Mouse (Mus musculus): ENCODE measurements around the gene Srsf2.

Srsf2 gene

DNA sequence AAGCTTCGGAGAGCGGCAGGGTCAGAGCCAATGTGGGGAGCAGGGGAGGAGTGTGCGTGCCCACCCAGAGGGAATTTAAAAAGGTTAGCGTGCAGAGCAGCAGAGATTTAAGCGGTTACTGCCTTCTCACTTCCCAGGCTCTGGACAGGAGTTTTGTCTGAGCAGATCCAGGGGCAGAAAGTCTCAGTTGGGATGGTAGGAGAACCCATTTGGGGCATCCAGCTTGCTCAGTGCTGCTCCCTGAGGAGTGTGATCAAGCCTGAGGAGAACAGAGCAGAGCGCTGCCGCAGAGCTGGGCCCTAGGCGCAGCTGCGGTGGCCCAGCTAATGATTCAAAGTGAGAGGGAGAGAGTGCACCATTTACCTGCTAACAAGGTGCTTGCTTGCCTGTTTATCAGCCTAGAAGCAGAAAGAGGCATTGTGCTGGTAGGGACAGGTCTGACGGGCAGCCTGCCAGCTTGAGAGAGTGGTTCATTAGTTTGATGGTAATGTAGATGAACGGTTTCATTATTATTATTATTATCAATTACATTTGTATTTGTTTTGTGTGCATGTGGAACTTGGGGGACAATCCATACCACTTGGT lies 44.0 kb downstream of the Srsf2 start:
- DNase-seq (ENCODE audit: low spot score), result no peak

GRCm38 (mm10) chr11:116807938-116808606 lies 44.8 kb downstream of the Srsf2 start:
- peak; percentile 94 for DNase-seq (ENCODE audit: low spot score)

DNA sequence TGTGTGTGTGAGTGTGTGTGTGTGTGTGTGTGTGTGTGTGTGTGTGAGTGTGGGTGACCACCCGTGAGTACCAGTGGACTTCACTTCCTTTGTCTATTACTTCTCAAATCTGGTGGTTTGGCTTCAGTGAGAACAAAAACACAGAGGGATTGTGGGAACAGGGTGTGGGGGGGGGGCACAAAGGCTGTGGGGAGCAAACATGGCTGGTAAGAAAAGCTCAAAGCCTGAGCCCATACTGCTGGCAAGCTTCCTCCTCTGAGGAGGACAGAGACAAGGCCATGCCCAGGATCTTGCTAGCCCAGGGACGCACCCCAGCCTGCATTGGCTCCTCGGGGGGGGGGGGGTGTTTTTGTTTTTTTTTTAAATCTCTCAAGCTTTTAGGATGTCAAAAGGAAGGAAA lies 45.4 kb downstream of the Srsf2 start:
- no peak for DNase-seq (ENCODE audit: low spot score)

DNA sequence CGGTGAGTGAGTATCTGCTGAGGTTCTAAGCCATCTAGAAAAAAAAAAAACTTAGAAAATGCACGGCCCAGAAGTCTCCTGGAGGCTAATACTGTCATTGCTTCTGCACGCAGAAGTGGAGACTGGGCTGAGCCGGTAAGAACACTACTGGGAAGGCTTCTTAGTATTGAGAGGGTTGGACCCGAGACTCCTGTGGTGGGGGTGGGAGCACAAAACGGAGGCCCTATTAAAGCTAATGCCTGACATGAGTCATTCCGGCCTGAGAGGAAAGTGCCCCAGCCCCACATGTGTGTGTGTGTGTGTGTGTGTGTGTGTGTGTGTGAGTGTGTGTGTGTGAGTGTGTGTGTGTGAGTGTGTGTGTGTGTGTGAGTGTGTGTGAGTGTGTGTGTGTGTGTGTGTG lies 45.8 kb downstream of the Srsf2 start:
- DNase-seq (ENCODE audit: low spot score), result no peak

GRCm38 (mm10) chr11:116806136-116807071 lies 46.5 kb downstream of the Srsf2 start:
- no peak for DNase-seq (ENCODE audit: low spot score)

DNA sequence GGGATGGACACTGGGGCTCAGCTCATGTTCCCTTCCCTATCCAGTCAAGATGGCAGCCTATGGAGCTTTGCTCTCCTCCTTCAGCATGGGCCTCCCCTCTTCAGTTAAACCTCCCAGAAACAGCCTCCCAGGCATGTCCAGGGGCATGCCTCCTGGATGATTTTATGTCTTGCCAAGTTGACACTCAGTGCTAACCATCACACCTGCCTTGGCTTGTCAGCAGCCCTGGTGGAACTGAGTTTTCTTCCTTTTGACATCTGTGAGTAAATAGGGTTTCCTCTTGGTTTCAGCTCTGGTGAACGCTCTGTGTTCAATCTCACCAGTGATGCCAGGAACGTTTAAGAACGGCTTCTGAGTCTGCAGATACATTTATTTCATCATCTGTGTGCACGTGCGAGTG lies 50.2 kb downstream of the Srsf2 start:
- no peak for DNase-seq (ENCODE audit: low spot score)

DNA sequence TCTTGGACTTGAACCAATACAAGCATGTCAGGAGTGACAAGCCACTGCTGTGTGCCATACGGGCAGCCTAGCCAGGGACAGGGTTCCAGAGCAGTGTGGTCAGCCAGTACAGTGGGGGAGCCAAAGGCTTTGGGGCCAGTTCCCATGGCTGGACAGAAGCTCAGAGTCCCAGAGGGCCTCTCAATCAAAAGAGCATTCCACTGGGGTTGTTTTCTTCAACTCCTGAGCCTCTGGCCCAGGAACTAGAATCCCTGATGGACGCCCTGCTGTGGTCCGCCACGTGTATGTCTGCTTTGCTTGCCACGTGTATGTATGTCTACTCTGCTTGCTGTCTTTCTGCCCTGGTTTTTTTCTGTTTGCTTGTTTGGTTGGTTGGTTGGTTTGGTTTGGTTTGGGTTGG lies 51.8 kb downstream of the Srsf2 start:
- DNase-seq (ENCODE audit: low spot score), result no peak
